Mouse (Mus musculus) MN1 (cell line): Measurements from ENCODE around the gene 2410004P03Rik.

ENCODE experiments used
- DNase-seq: peaks from one replicate; pipeline ENCODE4 v3.0.0-alpha.2; 2016; ENCODE audit warnings: low spot score

2410004P03Rik gene

GRCm38 (mm10) chr12:17011100-17011870 lies at the start of gene 2410004P03Rik:
Gene 2410004P03Rik, minus strand, starts transcription at chr12:17011727.
- no peak for DNase-seq

- no peak for DNase-seq
Observed at GRCm38 (mm10) chr12:17061183-17061722, 49.7 kb upstream of the 2410004P03Rik start.

DNA sequence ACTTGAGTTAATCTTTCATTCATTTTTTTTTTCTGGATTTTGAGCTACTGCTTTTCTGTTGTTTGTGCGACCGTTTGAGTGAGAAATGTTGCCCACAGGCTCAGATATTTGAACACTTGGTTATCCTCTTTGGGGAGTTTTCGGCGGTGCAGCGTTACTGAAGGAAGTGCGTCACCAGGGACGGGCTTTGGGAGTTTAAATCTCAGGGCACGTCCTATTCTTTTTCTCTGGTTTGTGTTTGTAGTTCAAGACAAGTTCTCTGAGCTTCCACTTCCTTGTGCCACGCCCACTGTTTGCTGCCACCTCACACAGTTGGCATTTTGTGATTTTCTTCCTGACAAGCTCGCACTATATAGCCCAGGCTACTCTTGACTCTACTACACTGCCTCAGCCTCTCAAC lies 47.0 kb upstream of the 2410004P03Rik start:
- no peak for DNase-seq

DNA sequence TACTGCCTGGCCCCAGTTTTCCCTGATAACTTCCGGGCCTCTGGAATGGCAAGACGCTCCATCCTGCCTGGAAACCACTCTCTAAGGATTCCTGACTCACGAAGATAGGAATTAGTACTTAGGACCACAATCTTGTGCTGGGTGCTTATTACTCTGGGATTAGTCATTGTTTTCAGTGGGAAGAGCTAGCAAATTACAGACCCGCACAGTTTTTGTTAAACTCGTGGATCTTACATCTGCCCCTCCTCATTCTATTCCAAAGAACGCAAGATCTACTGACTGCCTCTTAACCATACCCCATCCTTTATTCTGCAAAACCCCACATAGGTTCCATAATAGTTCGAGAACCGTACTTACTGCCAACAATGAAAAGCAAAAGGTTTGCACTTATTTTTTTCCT lies 45.6 kb upstream of the 2410004P03Rik start:
- no peak for DNase-seq

GRCm38 (mm10) chr12:17055766-17056165 lies 44.2 kb upstream of the 2410004P03Rik start:
- DNase-seq: no peak

DNA sequence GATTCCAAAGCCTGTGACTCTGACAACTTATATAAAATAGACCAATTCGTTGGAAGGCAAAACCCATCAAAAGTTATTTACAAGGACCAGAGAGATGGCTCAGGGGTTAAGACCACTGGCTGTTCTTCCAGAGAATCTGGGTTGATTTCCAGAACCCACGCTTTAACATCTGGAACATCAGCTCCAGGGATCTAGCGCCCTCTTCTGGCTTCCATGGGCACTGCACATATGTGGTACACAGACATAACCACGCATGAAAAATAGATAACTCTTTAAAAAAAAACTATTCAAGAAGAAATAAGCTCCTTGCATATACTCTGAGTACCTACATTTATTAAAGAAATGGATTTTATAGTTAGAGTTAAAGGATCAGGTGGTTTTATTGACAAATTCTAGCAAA lies 43.2 kb upstream of the 2410004P03Rik start:
- no peak for DNase-seq

DNA sequence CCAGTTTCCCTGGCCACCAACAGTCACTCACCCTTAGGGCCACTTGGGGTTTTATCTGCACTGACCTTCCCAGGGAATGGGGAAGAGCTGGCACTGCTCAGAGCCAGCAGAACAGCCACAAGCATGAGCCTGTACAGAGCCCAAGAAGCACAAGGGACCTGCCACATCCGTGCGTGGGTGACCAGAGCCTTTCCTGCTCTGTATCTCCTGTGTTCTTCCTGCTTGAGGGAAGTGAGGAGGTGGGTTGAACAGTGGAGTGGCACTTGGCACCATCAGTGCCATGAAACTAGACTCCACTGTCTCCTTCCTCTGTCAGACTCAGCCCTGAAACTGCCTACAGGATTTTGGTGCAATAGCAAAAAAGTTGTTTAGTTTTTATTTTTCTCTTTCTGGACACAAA lies 41.1 kb upstream of the 2410004P03Rik start:
- DNase-seq: no peak

DNA sequence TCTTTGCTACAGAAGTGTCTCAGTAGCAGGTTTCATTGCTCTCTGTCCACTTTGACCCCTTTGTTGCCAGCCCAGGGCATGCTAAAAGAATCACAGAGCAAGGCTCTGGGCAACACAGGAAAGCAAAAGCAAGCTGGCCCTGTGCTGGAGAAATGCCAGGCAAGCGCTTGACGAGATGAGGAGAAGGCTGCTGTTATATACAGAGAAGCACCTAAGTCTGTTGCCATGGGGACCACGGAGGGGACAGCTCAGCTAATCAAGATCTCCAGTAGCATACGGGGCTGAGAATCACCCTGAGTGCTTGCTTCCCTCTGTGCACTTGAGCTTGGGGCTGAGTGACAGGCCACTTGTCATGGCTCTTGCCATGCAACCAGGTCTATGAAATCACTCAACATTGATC lies 39.5 kb upstream of the 2410004P03Rik start:
- DNase-seq: peak; percentile 50

DNA sequence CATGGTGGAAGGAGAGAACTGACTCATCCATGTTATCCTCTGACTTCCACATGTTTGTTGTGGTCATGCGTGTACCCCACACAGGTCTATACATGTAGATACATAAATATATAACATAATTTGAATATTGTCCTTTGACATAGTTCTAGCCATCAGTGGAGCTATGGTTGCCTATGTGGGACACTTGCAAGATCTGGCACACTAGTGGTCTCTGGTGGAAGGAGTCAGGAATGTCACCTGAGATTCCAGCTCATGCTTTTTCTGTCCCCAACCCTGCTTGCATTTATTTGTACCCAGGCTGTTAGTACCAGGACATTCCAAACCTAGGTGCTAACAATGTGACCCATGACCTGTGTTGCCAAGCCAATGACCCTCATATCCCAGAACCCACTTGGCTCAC lies 38.3 kb upstream of the 2410004P03Rik start:
- DNase-seq: no peak

GRCm38 (mm10) chr12:17048979-17049612 lies 37.6 kb upstream of the 2410004P03Rik start:
- DNase-seq: no peak

GRCm38 (mm10) chr12:17043311-17043710 lies 31.8 kb upstream of the 2410004P03Rik start:
- DNase-seq: no peak

GRCm38 (mm10) chr12:17040567-17040966 lies 29.0 kb upstream of the 2410004P03Rik start:
- DNase-seq: peak; percentile 33

- DNase-seq: no peak
Observed at GRCm38 (mm10) chr12:17039415-17039814, 27.9 kb upstream of the 2410004P03Rik start.

DNA sequence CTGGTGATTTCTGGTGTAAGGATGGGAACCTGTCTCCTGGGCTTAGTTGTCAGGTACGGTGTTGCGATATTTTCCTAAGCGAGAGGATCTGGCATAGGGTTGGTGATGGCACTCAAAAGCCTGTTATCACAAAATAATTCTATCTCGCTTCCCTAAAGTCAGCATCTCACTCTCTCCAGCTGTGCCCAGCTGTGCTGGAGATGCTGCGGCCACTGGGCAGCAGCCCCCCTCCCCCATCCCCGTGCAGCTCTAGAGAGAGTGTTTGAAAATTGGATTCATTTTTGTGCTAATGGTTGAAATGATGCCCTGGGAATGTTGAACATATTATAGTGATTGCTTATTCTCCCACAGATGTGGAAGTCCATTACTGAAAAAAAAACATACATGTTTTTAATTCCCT lies 26.7 kb upstream of the 2410004P03Rik start:
- DNase-seq: no peak

DNA sequence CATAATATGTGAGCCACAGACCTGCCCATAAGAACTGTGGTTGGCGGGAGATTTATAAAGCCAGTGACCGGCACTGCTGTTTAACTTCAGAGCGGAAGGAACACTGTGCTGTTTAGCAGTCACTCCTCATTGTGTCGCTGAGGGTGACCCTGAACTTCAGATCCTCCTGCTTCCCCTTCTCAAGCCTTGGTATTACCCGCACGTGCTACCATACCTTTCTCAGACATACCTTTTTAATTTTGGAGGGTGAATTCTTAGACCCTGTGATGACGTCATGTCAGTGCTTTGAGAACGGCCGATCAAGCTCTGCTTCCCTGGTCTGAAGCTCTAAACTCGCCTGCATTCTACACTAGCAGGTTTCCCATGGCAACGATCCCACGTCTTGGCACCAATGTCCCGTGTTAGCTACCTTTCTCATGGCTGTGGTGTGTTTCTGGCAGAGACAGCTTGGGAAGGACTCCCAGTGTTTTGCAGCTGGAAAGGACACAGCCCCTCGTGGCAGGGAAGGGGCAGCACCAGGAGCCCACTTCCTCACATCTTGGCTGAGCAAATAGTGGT lies 25.6 kb upstream of the 2410004P03Rik start:
- no peak for DNase-seq

GRCm38 (mm10) chr12:17036532-17036931 lies 25.0 kb upstream of the 2410004P03Rik start:
- no peak for DNase-seq

DNA sequence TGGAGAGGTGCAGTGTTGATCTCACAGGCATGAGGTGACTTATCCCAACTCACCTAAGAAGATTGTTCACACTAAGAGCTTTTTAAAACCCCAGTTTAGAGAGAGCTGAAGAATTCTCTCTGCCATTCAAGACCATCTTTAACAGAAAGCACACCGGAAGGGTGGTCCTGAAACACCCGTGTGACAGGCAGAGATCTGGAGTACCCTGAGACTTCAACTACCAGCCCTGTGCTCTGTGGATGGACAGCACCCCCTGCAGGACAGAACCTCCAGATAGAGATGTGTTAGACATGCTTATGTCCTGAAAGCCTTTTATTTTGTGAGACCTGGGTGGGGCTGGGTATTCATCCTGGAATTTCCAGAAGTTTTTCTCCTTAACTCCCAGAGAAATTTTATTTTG lies 23.6 kb upstream of the 2410004P03Rik start:
- peak; percentile 48 for DNase-seq

GRCm38 (mm10) chr12:17034671-17035070 lies 23.1 kb upstream of the 2410004P03Rik start:
- DNase-seq: no peak

- DNase-seq: peak; percentile 62
Observed at GRCm38 (mm10) chr12:17033464-17033841, 21.9 kb upstream of the 2410004P03Rik start.

DNA sequence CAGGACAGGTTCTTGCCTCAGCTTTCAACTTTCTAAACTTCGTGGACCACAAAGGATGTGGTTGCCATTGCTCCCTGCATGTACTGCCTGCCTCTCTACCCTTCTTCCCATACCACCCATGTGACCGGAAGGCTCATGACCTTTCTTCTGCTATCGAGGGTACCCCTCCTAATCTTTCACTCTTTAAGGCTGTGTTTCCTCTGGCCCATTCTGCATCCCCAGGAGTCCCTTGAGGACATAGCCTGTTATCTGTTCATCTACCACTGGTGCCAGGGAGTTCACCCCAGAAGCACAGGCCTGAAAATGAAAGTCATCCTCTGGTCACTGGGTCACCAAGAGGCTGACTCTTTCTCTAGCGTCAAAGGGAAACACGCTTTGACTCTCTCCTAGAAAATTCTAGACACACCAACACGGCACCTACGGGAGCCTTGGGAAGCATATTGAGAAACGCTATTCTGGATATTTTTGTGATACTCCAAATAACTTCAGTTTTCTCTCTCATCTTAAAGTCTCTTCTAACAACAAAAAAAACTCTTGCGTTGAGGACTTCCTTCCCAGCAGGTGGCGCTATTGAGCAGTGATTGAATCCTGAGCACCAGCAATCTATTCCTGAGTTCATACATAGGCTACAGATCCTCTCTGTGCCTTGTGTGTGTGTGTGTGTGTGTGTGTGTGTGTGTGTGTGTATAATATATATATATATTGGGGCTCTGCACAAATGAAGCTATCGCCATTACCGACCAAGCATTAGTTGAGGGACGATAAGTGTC lies 21.4 kb upstream of the 2410004P03Rik start:
- DNase-seq: peak; percentile 86

DNA sequence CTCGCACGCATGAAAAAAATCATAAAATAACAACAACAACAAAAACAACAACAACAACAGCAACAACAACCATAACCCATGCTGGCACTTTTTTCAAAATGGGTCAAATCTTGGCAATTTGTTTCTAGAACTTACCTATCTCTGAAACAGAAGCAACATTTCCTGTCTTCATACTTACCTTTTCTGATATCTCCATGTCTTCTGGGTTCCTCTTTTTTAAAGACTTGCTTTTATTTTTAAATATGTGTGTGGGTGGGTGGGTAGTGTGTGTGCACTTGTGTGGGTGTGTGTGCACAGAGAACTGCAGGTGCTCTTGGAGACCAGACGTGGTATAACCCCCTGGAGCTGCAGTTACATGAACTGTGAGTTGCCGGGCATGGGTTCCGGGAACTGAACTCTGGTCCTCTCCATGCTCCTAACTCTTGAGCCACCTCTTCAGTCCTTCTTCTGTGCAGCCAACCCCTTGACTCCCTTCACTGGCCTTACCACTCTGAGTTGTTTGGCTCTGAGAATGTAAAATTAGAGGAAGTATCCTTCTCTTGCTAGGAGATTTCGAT lies 13.1 kb upstream of the 2410004P03Rik start:
- DNase-seq: no peak

DNA sequence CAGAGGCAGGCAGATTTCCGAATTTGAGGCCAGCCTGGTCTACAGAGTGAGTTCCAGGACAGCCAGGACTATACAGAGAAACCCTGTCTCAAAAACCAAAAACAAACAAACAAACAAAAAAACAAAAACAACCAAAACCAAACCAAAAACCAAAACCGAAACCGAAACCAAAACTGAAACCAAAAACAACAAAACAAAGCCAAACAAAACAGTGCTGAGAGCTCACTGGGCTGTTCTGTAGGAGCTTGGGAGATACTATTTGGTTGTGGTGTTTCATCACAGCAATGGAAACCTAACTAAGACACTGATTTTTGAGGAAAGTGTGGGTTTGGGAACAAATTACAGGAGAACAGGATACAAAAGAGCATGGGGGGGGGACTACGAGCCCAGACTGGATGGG lies 10.6 kb upstream of the 2410004P03Rik start:
- DNase-seq: no peak
